Mouse (Mus musculus) bone marrow, adult 2 months (tissue): ENCODE measurements around the gene Pde5a.

Experiments
- CTCF ChIP-seq: fragments of 200-500 bp; IDR thresholded peaks from 2 replicates; pipeline ENCODE4 v1.5.1; 2011; ENCODE audit warnings: low read length, control low read depth; ENCODE audit not compliant: control insufficient read depth, insufficient read depth
- POLR2A ChIP-seq: fragments of 200-500 bp; IDR thresholded peaks from 2 replicates; pipeline ENCODE4 v1.6.1; 2011; ENCODE audit warnings: low read depth, mild to moderate bottlenecking, control low read depth, low read length, borderline replicate concordance; ENCODE audit not compliant: control insufficient read depth

DNA sequence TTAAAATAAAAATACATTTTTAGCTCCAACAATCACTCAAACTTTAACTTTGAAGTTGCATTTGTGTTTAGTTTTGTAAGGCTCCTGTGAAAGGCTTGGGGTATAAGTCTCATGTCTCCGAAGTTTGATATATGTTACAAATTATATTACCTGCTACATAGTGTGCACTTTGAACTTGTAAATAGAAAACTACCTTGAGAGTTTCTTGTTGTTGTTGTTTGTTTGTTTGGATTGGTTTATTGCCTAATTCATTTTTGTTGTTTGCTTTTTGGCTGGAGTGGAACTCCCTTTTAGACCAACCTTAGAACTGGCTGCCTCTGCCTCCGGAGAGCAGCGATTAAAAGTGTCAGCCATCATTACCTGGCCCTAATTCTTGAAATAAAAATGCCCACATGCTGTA lies 166.0 kb downstream of the Pde5a start, which contains the start of gene Fabp2:
- TF ChIP-seq CTCF, result no peak
- TF ChIP-seq POLR2A, result no peak
